Mouse (Mus musculus) lung, adult 18-20 months (tissue): Measurements from ENCODE around the gene Ylpm1.

ENCODE experiments used
- DNase-seq, 2 experiments: peaks; one replicate each; pipeline ENCODE4 v3.0.0; 2022; ENCODE audit warnings: mixed read lengths in 2 of 2

Ylpm1 gene

GRCm38 (mm10) chr12:84996083-84996496 is at the start of gene Ylpm1:
Gene Ylpm1 (plus strand): TSS chr12:84996321.
- peak; percentile 98 for DNase-seq

GRCm38 (mm10) chr12:84947894-84948583 is 48.1 kb upstream of the Ylpm1 start:
- no peak for DNase-seq

DNA sequence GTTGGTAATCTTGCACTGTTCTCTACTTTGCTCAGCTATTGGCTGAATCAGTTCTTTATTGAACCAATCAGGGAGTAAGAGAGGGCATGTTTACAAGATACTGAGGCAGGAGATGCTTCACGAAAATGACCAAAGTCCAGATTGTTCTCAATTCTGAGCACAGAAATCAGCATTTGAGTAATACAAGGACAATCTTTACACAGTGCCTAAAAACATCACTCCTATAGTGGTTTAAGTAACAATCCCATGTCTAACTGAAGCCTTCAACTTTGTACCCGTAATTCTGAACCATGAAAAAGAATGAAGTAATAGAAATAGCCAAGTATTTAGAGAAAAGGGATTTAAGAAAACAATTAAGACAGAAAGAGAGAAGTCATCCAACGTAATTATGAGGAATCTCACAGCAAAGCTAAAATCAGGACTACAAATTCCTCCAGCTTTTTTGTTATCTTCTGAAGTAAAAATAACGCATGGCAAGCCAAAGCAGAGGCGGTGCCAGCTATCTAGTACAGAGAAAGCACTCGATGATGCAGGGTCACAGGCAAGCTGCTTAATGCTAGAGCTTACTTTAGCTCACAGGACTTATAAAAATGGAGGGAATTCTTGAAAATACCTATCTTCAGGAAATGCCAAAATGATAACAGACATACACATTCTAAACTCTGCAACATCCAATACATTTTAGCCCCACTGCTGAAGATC is 47.4 kb upstream of the Ylpm1 start:
- DNase-seq, result no peak

DNA sequence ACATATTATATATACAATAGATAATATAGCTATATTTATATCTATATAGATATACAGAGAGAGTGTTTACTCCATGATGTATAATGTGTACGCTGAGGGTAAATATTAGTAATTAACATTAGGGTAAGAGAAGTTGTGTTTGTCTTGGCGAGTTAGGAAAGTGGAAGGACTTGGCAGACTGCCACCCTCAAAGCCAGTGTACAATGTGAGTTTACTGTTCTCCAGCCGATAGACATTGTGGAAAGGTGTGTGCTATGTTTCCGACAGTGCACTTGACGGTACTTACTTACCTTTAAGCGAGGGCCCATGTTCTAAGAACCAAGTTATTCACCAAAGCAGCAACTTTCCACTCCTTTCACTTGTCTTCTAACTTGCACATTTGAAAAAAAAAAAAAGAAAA is 45.4 kb upstream of the Ylpm1 start:
- DNase-seq, result peak; percentile 64 to 69

GRCm38 (mm10) chr12:84951531-84951930 is 44.6 kb upstream of the Ylpm1 start:
- no peak for DNase-seq

DNA sequence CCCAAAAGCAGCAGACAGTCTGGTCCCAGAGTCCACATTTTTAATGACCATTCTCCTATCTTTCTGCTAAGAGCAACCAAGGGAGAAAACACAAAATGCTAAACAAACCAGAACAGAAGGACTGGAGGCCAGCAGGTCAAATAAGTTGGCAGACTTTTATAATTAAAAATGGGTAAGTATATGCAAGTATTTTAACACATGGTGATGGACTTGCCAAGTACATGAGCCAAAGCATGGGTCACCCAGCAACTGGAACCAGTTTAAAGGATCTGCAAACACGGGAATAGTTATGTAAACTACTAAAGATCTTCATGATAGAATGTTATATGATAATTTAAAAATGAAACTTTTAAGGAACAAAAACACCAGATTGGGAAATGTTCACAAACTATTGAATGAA is 43.8 kb upstream of the Ylpm1 start:
- DNase-seq, result peak in 1 of 2 experiments; percentile 23

- DNase-seq, result peak; percentile 22 to 60
Measured at GRCm38 (mm10) chr12:84956317-84956716, 39.8 kb upstream of the Ylpm1 start.

GRCm38 (mm10) chr12:84958794-84959356 is 37.2 kb upstream of the Ylpm1 start:
- DNase-seq, result no peak

GRCm38 (mm10) chr12:84962606-84963005 is 33.5 kb upstream of the Ylpm1 start:
- DNase-seq, result no peak

DNA sequence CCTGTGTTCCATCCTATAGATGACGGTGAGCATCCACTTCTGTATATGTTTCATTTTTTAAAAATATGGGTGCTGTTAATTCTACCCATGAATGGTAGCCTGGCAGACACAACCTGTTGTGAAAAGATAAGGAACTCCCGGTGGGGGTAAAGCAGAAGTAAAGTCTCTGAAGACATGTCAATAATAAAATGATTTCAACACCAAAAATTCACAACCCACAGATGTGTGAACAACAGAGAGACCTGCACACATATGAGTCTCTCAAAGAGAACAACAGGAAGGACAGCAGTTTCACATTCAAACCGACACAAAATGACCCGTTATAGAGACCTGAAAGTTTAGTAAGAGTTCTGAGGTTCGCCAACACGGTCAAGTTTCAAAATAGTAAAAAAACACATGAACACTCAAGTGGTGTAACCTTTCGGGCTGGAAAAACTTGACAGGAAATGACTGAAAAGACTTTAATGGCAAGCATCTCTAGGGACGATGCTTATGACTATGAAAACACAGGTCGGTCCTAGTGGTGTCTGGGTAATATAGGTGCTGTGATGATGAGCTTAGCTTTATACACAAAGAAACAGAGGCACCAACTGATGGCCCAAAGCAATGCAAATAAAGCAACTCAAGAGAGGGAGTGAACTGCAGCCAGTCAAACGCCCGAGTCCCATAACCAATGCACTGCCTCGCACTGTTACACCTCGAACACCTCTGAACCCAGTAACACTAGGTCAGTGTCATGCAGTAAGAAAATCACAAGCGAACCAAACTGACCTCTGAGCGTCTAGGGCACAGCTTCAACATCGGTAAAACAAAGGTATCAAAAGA is 27.1 kb upstream of the Ylpm1 start:
- no peak for DNase-seq

GRCm38 (mm10) chr12:84969656-84970427 is 26.3 kb upstream of the Ylpm1 start:
- no peak for DNase-seq

GRCm38 (mm10) chr12:84970428-84971096 is 25.6 kb upstream of the Ylpm1 start, which contains the start of the genes Fcf1 and Arel1:
Gene Fcf1 (plus strand): TSS chr12:84970897.
Gene Arel1 (minus strand): TSS chr12:84970900.
- peak; percentile 88 to 92 for DNase-seq

GRCm38 (mm10) chr12:84979264-84979862 is 16.8 kb upstream of the Ylpm1 start:
- DNase-seq, result no peak

DNA sequence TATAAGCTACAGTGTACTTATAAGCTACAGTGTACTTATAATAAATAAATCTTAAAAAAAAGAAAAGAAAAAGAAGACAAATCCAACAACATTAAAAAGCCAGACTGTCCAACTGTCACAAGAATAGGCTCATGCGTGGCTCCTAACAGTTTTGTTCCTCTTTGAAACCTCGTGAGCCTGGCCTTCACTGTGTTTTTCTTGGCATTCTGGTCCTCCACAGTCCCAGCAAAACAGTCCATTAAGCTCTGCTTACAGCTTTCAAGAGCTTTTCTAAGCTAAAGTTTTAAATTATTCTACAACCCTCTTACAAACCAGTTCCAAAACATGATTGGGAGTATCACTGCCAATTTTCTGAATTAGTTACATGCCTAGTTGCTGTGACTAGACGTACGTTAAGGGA is 6.7 kb upstream of the Ylpm1 start:
- DNase-seq, result no peak

GRCm38 (mm10) chr12:84995112-84995761 is 884 bp upstream of the Ylpm1 start:
- no peak for DNase-seq

DNA sequence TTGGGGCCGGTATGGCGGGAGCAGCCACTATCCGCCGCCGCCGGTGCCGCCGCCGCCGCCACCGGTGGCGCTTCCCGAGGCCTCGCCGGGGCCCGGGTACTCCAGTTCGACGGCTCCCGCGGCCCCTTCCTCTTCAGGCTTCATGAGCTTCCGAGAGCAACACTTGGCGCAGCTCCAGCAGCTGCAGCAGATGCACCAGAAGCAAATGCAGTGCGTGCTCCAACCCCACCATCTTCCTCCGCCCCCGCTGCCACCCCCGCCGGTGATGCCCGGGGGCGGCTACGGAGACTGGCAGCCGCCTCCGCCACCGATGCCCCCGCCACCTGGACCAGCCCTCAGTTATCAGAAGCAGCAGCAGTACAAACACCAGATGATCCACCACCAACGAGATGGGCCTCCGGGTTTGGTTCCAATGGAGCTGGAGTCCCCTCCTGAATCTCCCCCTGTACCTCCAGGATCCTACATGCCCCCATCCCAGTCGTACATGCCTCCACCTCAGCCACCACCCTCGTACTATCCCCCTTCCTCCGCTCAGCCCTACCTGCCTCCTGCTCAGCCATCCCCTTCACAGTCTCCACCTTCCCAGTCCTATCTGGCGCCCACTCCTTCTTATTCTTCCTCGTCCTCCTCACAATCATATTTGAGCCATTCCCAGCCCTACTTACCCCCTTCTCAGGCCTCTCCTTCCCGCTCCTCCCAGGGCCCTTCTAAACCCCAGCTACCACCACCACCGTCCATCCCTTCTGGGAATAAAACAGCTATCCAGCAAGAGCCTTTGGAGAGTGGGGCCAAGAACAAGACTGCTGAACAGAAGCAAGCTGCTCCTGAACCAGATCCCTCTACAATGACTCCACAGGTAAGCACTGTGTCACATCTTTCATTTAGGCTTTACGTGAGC is 629 bp downstream of the Ylpm1 start:
- peak in 1 of 2 experiments; percentile 37 for DNase-seq

GRCm38 (mm10) chr12:84999053-84999452 is 2.9 kb downstream of the Ylpm1 start:
- no peak for DNase-seq

- DNase-seq, result no peak
Measured at GRCm38 (mm10) chr12:85006206-85006605, 10.1 kb downstream of the Ylpm1 start.

DNA sequence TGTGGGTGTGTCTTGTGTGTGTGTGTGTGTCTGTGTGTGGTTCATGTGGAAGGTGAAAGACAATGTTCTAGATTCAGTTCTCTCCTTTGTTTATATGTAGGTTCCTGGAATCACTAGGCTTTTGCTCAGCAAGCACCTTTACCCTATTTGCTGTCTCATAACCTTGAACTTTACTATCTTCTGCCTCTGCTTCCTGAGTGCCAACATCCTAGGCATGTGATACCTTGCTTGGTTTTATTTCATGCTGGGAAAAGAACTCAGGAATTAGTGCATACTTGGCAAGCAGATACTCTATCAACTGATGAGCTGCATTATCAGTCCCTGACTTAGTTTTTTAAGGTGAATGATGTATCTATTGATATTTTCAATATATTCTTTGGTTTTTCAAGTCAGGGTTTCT is 10.9 kb downstream of the Ylpm1 start:
- DNase-seq, result no peak

GRCm38 (mm10) chr12:85009776-85010175 is 13.7 kb downstream of the Ylpm1 start:
- peak; percentile 11 to 21 for DNase-seq
